Mouse (Mus musculus) embryo, embryonic 11 days (tissue): Measurements from ENCODE around the gene Slc25a22.

Experiments
- DNase-seq: peaks from one replicate; pipeline ENCODE4 v3.0.0-alpha.2; 2015

Gene Slc25a22

GRCm38 (mm10) chr7:141471236-141471635, 33.5 kb upstream of the Slc25a22 start:
- no peak for DNase-seq

GRCm38 (mm10) chr7:141470637-141470944, 32.9 kb upstream of the Slc25a22 start:
- DNase-seq, result no peak

- no peak for DNase-seq
These were observed 32.4 kb upstream of the Slc25a22 start for GRCm38 (mm10) chr7:141469901-141470636.

- DNase-seq, result no peak
These were observed 31.7 kb upstream of the Slc25a22 start for GRCm38 (mm10) chr7:141469352-141469751.

GRCm38 (mm10) chr7:141468522-141469211, 31.0 kb upstream of the Slc25a22 start:
- peak; percentile 86 for DNase-seq

- peak; percentile 24 for DNase-seq
These were observed 30.5 kb upstream of the Slc25a22 start for GRCm38 (mm10) chr7:141468164-141468521.

- peak; percentile 93 for DNase-seq
These were observed 29.7 kb upstream of the Slc25a22 start, which contains the start of gene Cd151 for GRCm38 (mm10) chr7:141467230-141468030. Cd151 (plus strand) TSS chr7:141467392.

GRCm38 (mm10) chr7:141466607-141467148, 29.0 kb upstream of the Slc25a22 start:
- DNase-seq, result no peak

- no peak for DNase-seq
These were observed 28.3 kb upstream of the Slc25a22 start for GRCm38 (mm10) chr7:141466045-141466394.

- DNase-seq, result peak; percentile 22
These were observed 27.8 kb upstream of the Slc25a22 start for GRCm38 (mm10) chr7:141465388-141466044.

- peak; percentile 45 for DNase-seq
These were observed 27.0 kb upstream of the Slc25a22 start for GRCm38 (mm10) chr7:141464603-141465201.

GRCm38 (mm10) chr7:141463824-141464602, 26.3 kb upstream of the Slc25a22 start:
- no peak for DNase-seq

- DNase-seq, result peak; percentile 11
These were observed 24.7 kb upstream of the Slc25a22 start for GRCm38 (mm10) chr7:141462333-141462821.

- DNase-seq, result peak; percentile 44
These were observed 24.0 kb upstream of the Slc25a22 start for GRCm38 (mm10) chr7:141461521-141462332.

- no peak for DNase-seq
These were observed 22.9 kb upstream of the Slc25a22 start, which contains the start of gene Cracr2b for GRCm38 (mm10) chr7:141460391-141461113. Cracr2b (plus strand) TSS chr7:141461094.

GRCm38 (mm10) chr7:141460001-141460390, 22.3 kb upstream of the Slc25a22 start:
- DNase-seq, result no peak

- no peak for DNase-seq
These were observed 21.6 kb upstream of the Slc25a22 start for GRCm38 (mm10) chr7:141459301-141459711.

- DNase-seq, result no peak
These were observed 21.0 kb upstream of the Slc25a22 start for GRCm38 (mm10) chr7:141458661-141459060.

GRCm38 (mm10) chr7:141457986-141458660, 20.4 kb upstream of the Slc25a22 start:
- peak; percentile 60 for DNase-seq
